Mouse (Mus musculus): ENCODE results near the gene Cyp24a1. TPM values are rescaled to one million over a fixed set of nuclear protein-coding genes. Genes with fewer than 3 reads are reported as not detected.
A peak's percentile ranks its signal among the peaks of the same experiment; 100 is the strongest.

Cyp24a1 gene
- polyA plus RNA-seq, 1 experiment from 2014 or later = not detected

GRCm38 (mm10) chr2:170507734-170508133 is 10.8 kb upstream of the Cyp24a1 start:
- no peaks in the 10 kb centered on the region for H3K9me3 ChIP-seq (ENCODE audit: control insufficient read depth, low read length)
- no peak overlapping the region for H3K27ac ChIP-seq (ENCODE audit: low read depth, low read length)
- ATAC-seq (replicated peaks; ENCODE audit: low FRiP score) = 0 out of 2 replicates have a peak, but pooled peaks have one; percentile 8
- no peaks in the 10 kb centered on the region for H3K27me3 ChIP-seq (ENCODE audit: control insufficient read depth, insufficient read depth, low read length)
- H3K4me1 ChIP-seq (replicated peaks; ENCODE audit: control insufficient read depth, insufficient read depth, low read length) = peaks cover 3% of the 10 kb centered on the region; the same call in 1 of the 2 replicates
- 14% methylated on average over 10 of the region's 10 CpGs for WGBS
- no peak overlapping the region for H3K4me2 ChIP-seq (ENCODE audit: low read depth, low read length, severe bottlenecking)
- H3K4me3 ChIP-seq (ENCODE audit: low read depth, low read length) = no peak overlapping the region
- peak; percentile 87 for DNase-seq (ENCODE audit: low spot score)
- H3K9ac ChIP-seq (ENCODE audit: low read length) = no peak overlapping the region
- H3K36me3 ChIP-seq (ENCODE audit: control insufficient read depth, insufficient read depth, low read length) = no peaks in the 10 kb centered on the region

GRCm38 (mm10) chr2:170503983-170504382 is 7.0 kb upstream of the Cyp24a1 start:
- H3K9ac ChIP-seq (ENCODE audit: low read length) = no peak overlapping the region
- DNase-seq (ENCODE audit: low spot score) (no peak), ATAC-seq (replicated peaks; ENCODE audit: low FRiP score) (no peak)
- H3K4me3 ChIP-seq (ENCODE audit: low read depth, low read length) = no peak overlapping the region
- no peaks in the 10 kb centered on the region for H3K4me1 ChIP-seq (replicated peaks; ENCODE audit: control insufficient read depth, insufficient read depth, low read length)
- no peak overlapping the region for H3K4me2 ChIP-seq (ENCODE audit: low read depth, low read length, severe bottlenecking)
- no peaks in the 10 kb centered on the region; the same call in 1 of the 2 replicates for H3K27me3 ChIP-seq (ENCODE audit: control insufficient read depth, insufficient read depth, low read length)
- no peaks in the 10 kb centered on the region for H3K9me3 ChIP-seq (ENCODE audit: control insufficient read depth, low read length)
- WGBS = 51% methylated on average over 4 of the region's 4 CpGs
- no peak overlapping the region for H3K27ac ChIP-seq (ENCODE audit: low read depth, low read length)
- no peaks in the 10 kb centered on the region for H3K36me3 ChIP-seq (ENCODE audit: control insufficient read depth, insufficient read depth, low read length)

DNA sequence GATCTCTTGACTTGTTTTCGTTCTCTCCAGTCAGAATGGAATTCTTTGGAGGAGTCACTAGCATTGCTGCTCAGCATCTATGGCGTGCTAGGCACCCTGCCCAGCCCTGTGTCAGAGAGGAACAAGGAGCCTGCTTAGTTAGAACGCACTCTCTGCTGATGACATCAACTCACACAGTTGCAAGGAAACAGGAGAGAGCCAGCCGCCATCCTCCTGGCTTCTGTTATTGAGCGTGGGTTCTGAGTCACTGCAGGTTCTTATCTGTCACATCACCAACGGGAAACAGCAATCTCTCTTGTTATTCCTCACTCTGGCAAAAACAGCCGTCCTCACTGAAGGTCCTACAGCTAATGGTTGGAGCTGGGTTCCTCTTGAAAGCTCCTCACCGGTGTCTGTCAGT is 6.4 kb upstream of the Cyp24a1 start:
- no peak for ATAC-seq (replicated peaks; ENCODE audit: low FRiP score)
- 67% methylated on average over 8 of the region's 8 CpGs for WGBS
- no peak overlapping the region for H3K27ac ChIP-seq (ENCODE audit: low read depth, low read length)

DNA sequence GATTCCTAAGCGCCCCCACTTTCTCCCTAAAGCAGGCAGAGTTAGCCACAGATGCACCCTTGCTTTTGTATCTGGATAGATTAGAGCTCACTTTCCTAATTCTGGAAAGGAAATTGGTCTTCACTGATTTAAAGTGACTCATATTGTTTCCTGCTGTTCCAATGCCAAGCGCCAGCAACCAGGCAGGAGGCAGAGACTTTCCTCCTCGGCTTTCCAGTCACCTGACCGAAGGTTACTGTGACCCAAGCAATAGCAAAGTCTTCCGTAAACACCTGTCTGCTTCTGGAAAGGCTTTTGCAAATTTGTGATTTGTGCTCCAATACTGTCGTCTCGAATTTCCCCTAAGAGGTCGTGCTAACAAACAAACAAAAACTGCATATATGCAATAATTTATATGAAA is 1.1 kb upstream of the Cyp24a1 start:
- H3K27ac ChIP-seq (ENCODE audit: low read depth, low read length) = no peak overlapping the region
- no peak overlapping the region for H3K9ac ChIP-seq (ENCODE audit: low read length)
- ATAC-seq (replicated peaks; ENCODE audit: low FRiP score) (no peak), DNase-seq (ENCODE audit: low spot score) (no peak)
- H3K4me3 ChIP-seq (ENCODE audit: low read depth, low read length) = no peak overlapping the region
- no peaks in the 10 kb centered on the region for H3K9me3 ChIP-seq (ENCODE audit: control insufficient read depth, low read length)
- H3K4me1 ChIP-seq (replicated peaks; ENCODE audit: control insufficient read depth, insufficient read depth, low read length) = peaks cover 14% of the 10 kb centered on the region
- H3K27me3 ChIP-seq (ENCODE audit: control insufficient read depth, insufficient read depth, low read length) = peaks cover 41% of the 10 kb centered on the region
- H3K4me2 ChIP-seq (ENCODE audit: low read depth, low read length, severe bottlenecking) = no peak overlapping the region
- 20% methylated on average over 8 of the region's 8 CpGs for WGBS
- H3K36me3 ChIP-seq (ENCODE audit: control insufficient read depth, insufficient read depth, low read length) = no peaks in the 10 kb centered on the region

More for the DNA sequence above, 6.4 kb upstream of the Cyp24a1 start:
- Histone ChIP-seq H3K4me1 (replicated peaks; ENCODE audit: control insufficient read depth, insufficient read depth, low read length) (no peaks in the 10 kb centered on the region), H3K4me3 (ENCODE audit: low read depth, low read length) (no peak overlapping the region), H3K27me3 (ENCODE audit: control insufficient read depth, insufficient read depth, low read length) (no peaks in the 10 kb centered on the region; the same call in 1 of the 2 replicates), H3K9me3 (ENCODE audit: control insufficient read depth, low read length) (no peaks in the 10 kb centered on the region), H3K9ac (ENCODE audit: low read length) (no peak overlapping the region), H3K36me3 (ENCODE audit: control insufficient read depth, insufficient read depth, low read length) (no peaks in the 10 kb centered on the region), H3K4me2 (ENCODE audit: low read depth, low read length, severe bottlenecking) (no peak overlapping the region)
- no peak for DNase-seq (ENCODE audit: low spot score)

DNA sequence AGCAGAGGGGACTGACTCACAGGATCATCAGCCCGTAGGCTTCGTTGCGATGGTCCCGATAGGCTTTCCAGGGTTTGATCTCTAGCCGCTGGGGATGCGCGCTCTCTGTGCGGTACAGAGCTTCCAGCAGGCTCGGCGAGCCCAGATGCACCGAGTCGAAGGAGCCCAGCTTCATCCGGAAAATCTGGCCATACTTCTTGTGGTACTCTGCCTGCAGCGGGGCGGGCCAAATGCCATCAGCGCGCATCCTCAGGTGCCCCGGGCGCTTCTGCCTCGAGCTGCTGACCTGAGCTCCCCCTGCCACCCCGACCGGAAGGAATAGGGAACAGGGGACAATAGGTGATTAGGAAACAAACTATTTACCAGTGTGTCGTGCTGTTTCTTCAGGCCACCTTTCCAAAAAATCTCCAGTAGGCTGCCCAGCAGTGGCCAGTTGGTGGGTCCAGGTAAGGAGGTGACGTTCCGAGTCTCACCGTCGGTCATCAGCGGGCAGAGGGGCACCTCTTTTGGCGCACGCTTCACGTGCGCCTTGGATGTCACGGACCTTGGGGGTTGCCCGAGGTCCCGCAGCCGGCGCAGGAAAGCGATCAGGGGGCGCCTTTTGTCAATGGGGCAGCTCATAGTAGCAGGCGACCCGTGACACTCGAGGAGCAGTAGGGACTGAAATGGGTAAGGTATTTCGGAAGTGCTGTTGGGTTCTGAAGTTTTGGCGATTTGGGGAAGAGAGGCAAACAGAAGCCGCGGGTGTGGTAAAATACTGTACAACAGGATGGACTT is 603 bp downstream of the Cyp24a1 start, which contains the start of gene Pfdn4:
Gene Pfdn4, plus strand, starts transcription at position 275 of the 777 bp plus-strand sequence.
- H3K4me1 ChIP-seq (replicated peaks; ENCODE audit: control insufficient read depth, insufficient read depth, low read length) = peaks cover 14% of the 10 kb centered on the region
- peak within 1 kb of the TSS; percentile 54 for H3K4me2 ChIP-seq (ENCODE audit: low read depth, low read length, severe bottlenecking)
- peak within 1 kb of the TSS; percentile 30 for H3K4me3 ChIP-seq (ENCODE audit: low read depth, low read length)
- peak; percentile 66 for DNase-seq (ENCODE audit: low spot score)
- H3K9me3 ChIP-seq (ENCODE audit: control insufficient read depth, low read length) = no peaks in the 10 kb centered on the region
- under 1% methylated on average over 46 of the region's 46 CpGs for WGBS
- H3K27me3 ChIP-seq (ENCODE audit: control insufficient read depth, insufficient read depth, low read length) = peaks cover 41% of the 10 kb centered on the region
- no peak within 1 kb of the TSS for H3K27ac ChIP-seq (ENCODE audit: low read depth, low read length)
- no peaks in the 10 kb centered on the region for H3K36me3 ChIP-seq (ENCODE audit: control insufficient read depth, insufficient read depth, low read length)
- ATAC-seq (replicated peaks; ENCODE audit: low FRiP score) = 0 out of 2 replicates have a peak, but pooled peaks have one; percentile 26
- H3K9ac ChIP-seq (ENCODE audit: low read length) = no peak within 1 kb of the TSS; the same call in 1 of the 2 replicates

GRCm38 (mm10) chr2:170494784-170495710 is 1.9 kb downstream of the Cyp24a1 start:
- Histone ChIP-seq H3K27ac (ENCODE audit: low read depth, low read length) (no peak overlapping the region), H3K4me3 (ENCODE audit: low read depth, low read length) (no peak overlapping the region), H3K4me1 (replicated peaks; ENCODE audit: control insufficient read depth, insufficient read depth, low read length) (peaks cover 14% of the 10 kb centered on the region), H3K9ac (ENCODE audit: low read length) (no peak overlapping the region), H3K9me3 (ENCODE audit: control insufficient read depth, low read length) (no peaks in the 10 kb centered on the region), H3K36me3 (ENCODE audit: control insufficient read depth, insufficient read depth, low read length) (no peaks in the 10 kb centered on the region), H3K4me2 (ENCODE audit: low read depth, low read length, severe bottlenecking) (0 out of 2 replicates have a peak overlapping the region, but pooled peaks have one; percentile 11), H3K27me3 (ENCODE audit: control insufficient read depth, insufficient read depth, low read length) (peaks cover 41% of the 10 kb centered on the region)
- DNase-seq (ENCODE audit: low spot score) (no peak), ATAC-seq (replicated peaks; ENCODE audit: low FRiP score) (no peak)
- WGBS = 7% methylated on average over 31 of the region's 31 CpGs

DNA sequence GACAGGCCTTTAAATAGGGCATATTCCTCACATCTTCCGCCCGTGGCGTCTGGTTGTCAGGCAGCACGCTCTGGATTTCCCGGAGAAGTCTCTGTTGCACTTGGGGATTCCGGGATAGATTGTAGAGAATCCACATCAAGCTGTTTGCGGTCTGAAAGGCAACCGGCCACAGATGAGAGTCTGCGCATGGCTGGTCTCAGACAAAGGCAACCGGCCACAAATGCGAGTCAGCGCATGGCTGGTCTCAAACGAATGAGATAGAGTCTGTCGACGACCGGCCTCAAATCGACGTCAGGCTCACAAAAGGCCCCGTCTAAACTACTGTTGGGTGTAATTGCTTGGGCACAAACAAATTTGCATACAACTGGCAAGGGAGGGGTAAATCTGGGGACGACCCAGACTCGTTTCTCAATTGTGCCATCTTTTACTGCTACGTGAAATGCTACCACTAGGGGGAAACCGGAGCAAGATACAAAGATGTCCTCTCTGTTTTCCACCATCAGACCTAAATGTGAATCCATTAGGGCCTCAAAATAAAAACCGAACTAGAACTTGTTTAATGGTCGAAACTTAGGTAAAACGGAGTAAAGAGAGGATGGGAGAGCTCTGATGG is 8.9 kb downstream of the Cyp24a1 start:
- Histone ChIP-seq H3K27ac (ENCODE audit: low read depth, low read length) (no peak overlapping the region), H3K4me1 (replicated peaks; ENCODE audit: control insufficient read depth, insufficient read depth, low read length) (no peaks in the 10 kb centered on the region), H3K36me3 (ENCODE audit: control insufficient read depth, insufficient read depth, low read length) (no peaks in the 10 kb centered on the region), H3K4me3 (ENCODE audit: low read depth, low read length) (no peak overlapping the region), H3K4me2 (ENCODE audit: low read depth, low read length, severe bottlenecking) (no peak overlapping the region), H3K27me3 (ENCODE audit: control insufficient read depth, insufficient read depth, low read length) (no peaks in the 10 kb centered on the region; the same call in 1 of the 2 replicates), H3K9me3 (ENCODE audit: control insufficient read depth, low read length) (no peaks in the 10 kb centered on the region), H3K9ac (ENCODE audit: low read length) (no peak overlapping the region)
- 48% methylated on average over 26 of the region's 26 CpGs for WGBS
- ATAC-seq (replicated peaks; ENCODE audit: low FRiP score) (peak; percentile 55; the same call in 1 of the 2 replicates), DNase-seq (ENCODE audit: low spot score) (no peak)

- no peaks in the 10 kb centered on the region for H3K4me1 ChIP-seq (replicated peaks; ENCODE audit: control insufficient read depth, insufficient read depth, low read length)
- H3K9me3 ChIP-seq (ENCODE audit: control insufficient read depth, low read length) = no peaks in the 10 kb centered on the region
- no peaks in the 10 kb centered on the region for H3K36me3 ChIP-seq (ENCODE audit: control insufficient read depth, insufficient read depth, low read length)
- H3K9ac ChIP-seq (ENCODE audit: low read length) = no peak overlapping the region
- no peak overlapping the region for H3K4me2 ChIP-seq (ENCODE audit: low read depth, low read length, severe bottlenecking)
- no peak overlapping the region for H3K4me3 ChIP-seq (ENCODE audit: low read depth, low read length)
- H3K27ac ChIP-seq (ENCODE audit: low read depth, low read length) = no peak overlapping the region
- ATAC-seq (replicated peaks; ENCODE audit: low FRiP score) (no peak), DNase-seq (ENCODE audit: low spot score) (no peak)
- no peaks in the 10 kb centered on the region; the same call in 1 of the 2 replicates for H3K27me3 ChIP-seq (ENCODE audit: control insufficient read depth, insufficient read depth, low read length)
- 80% methylated on average over 7 of the region's 7 CpGs for WGBS
Measured at GRCm38 (mm10) chr2:170487202-170487601, 9.7 kb downstream of the Cyp24a1 start.
